Mouse (Mus musculus): ENCODE results near the gene Tor1b. TPM values are rescaled to one million over a fixed set of nuclear protein-coding genes. Genes with fewer than 3 reads are reported as not detected.

Tor1b gene
- 21.3 and 25.3 TPM in 2 replicates for polyA plus RNA-seq (2015; fragmentation: Nextera tagmentation; extraction: Ambion mirVana)

DNA sequence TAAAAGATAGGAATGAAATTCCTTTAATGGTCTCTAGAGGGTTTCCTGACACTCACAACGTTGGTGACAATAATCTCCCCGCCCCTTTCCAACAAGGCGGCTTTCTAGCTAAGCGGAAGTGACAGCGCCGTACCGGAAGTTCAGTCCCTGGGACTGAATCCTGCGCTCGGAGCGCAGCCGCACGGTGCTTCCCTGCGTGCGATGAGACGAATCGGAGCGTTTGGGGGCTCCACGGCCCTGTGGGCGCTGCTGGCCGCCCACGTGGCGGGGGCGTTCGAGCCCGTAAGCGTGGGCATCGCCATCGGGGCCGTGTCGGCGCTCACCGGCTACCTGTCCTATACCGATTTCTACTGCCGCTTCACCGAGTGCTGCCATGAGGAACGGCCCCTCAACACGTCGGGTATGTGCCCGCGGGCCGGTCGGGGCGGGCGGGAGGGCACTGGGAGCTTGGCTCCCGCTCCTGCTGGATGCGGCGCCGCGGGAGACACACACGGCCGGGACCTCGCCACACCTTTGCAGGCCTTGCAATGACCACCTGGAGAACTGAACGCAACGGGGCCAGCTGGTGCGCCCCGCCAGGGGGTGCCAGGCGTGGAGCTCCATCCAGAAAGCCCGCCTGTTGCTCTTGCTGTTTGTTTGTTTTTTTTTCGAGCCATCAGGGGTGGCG lies at the start of gene Tor1b:
Tor1b (plus strand) TSS at position 136 of the 667 bp plus-strand sequence.
- H3K9me3 ChIP-seq (ENCODE audit: control insufficient read depth, low read length), result no peaks in the 10 kb centered on the region
- H3K4me2 ChIP-seq (ENCODE audit: low read length), result peak within 1 kb of the TSS; percentile 93
- peak within 1 kb of the TSS; percentile 86 for H3K9ac ChIP-seq (replicated peaks; ENCODE audit: low read depth, low read length)
- peaks cover 20% of the 10 kb centered on the region for H3K4me1 ChIP-seq (replicated peaks; ENCODE audit: control insufficient read depth, insufficient read depth, low read length)
- no peaks in the 10 kb centered on the region for H3K27me3 ChIP-seq (replicated peaks; ENCODE audit: control insufficient read depth, insufficient read depth, low read length)
- peak within 1 kb of the TSS; percentile 86 for H3K4me3 ChIP-seq (replicated peaks; ENCODE audit: low read length)
- H3K36me3 ChIP-seq (ENCODE audit: control insufficient read depth, insufficient read depth), result peaks cover 10% of the 10 kb centered on the region
- under 1% methylated on average over 60 of the region's 60 CpGs for WGBS
- ATAC-seq, result peak; percentile 97
- peak within 1 kb of the TSS; percentile 84 for H3K27ac ChIP-seq (ENCODE audit: low read length)

DNA sequence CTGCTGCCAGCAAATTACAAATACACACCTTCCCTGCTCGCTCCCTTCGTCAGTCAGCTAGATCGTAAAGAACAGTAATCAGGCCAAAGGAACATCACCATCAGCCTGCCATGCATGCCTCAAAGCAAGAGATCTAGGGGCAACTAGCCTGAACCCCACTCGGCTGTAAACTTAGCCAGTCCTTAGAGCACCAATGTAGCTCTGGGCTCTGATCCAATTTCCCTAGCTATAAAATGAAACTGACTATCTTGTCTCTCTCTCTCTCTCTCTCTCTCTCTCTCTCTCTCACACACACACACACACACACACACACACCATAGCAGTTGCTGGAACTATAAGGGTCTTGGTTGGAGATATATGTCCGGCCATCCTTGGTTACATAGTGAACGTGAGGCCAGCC lies 48.5 kb upstream of the Tor1b start:
- Histone ChIP-seq H3K27me3 (replicated peaks; ENCODE audit: control insufficient read depth, insufficient read depth, low read length) (no peaks in the 10 kb centered on the region), H3K36me3 (ENCODE audit: control insufficient read depth, insufficient read depth) (no peaks in the 10 kb centered on the region), H3K27ac (ENCODE audit: low read length) (no peak overlapping the region), H3K4me2 (ENCODE audit: low read length) (no peak overlapping the region), H3K4me3 (replicated peaks; ENCODE audit: low read length) (no peak overlapping the region), H3K9me3 (ENCODE audit: control insufficient read depth, low read length) (no peaks in the 10 kb centered on the region), H3K9ac (replicated peaks; ENCODE audit: low read depth, low read length) (no peak overlapping the region), H3K4me1 (replicated peaks; ENCODE audit: control insufficient read depth, insufficient read depth, low read length) (peaks cover 7% of the 10 kb centered on the region)
- WGBS, result 78% methylated on average over 6 of the region's 6 CpGs
- ATAC-seq, result no peak

DNA sequence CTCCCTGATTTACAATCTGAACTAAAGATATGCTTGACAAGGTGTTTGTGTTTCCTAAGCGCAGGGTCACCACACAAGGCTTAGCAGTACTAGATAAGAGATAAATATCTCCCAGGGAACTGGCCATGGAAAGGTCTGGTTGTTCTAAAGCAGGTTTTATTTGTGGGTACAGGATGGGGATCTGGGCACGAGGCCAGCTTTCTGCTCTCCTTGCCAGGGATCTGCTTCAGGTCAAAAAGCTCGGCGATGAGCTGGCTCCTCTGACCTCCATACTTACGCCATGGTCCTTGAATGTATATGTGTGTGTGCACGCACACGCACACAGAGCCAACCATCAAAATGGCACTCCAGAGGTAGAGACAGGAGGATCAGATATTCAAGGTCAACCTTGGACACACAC lies 47.8 kb upstream of the Tor1b start:
- Histone ChIP-seq H3K9me3 (ENCODE audit: control insufficient read depth, low read length) (no peaks in the 10 kb centered on the region), H3K9ac (replicated peaks; ENCODE audit: low read depth, low read length) (no peak overlapping the region), H3K4me2 (ENCODE audit: low read length) (no peak overlapping the region), H3K4me3 (replicated peaks; ENCODE audit: low read length) (no peak overlapping the region), H3K27ac (ENCODE audit: low read length) (no peak overlapping the region), H3K4me1 (replicated peaks; ENCODE audit: control insufficient read depth, insufficient read depth, low read length) (peaks cover 7% of the 10 kb centered on the region), H3K27me3 (replicated peaks; ENCODE audit: control insufficient read depth, insufficient read depth, low read length) (no peaks in the 10 kb centered on the region), H3K36me3 (ENCODE audit: control insufficient read depth, insufficient read depth) (no peaks in the 10 kb centered on the region)
- ATAC-seq, result no peak
- WGBS, result 84% methylated on average over 7 of the region's 7 CpGs

DNA sequence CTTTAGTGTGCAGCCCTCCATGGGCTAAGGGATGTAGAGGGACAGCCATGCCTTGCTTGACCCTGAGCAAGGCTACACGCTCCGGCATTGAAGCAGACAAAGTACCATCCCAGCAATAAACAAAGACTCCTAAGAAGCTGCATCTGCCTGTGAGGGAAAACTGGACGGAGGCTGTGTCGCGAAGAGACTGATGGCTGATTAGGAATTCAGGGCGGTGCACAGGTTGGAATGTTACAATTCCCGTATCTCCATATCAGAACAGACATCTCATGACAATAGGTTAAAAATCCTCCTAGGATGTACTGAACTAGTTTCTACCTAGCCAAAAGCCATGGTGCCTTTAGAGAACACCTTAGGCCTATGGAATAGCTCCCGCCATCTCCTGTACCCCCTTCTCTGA lies 46.9 kb upstream of the Tor1b start:
- 85% methylated on average over 8 of the region's 8 CpGs for WGBS
- Histone ChIP-seq H3K4me2 (ENCODE audit: low read length) (no peak overlapping the region), H3K36me3 (ENCODE audit: control insufficient read depth, insufficient read depth) (no peaks in the 10 kb centered on the region), H3K4me3 (replicated peaks; ENCODE audit: low read length) (no peak overlapping the region), H3K9me3 (ENCODE audit: control insufficient read depth, low read length) (no peaks in the 10 kb centered on the region), H3K4me1 (replicated peaks; ENCODE audit: control insufficient read depth, insufficient read depth, low read length) (peaks cover 7% of the 10 kb centered on the region), H3K27ac (ENCODE audit: low read length) (no peak overlapping the region), H3K9ac (replicated peaks; ENCODE audit: low read depth, low read length) (no peak overlapping the region), H3K27me3 (replicated peaks; ENCODE audit: control insufficient read depth, insufficient read depth, low read length) (no peaks in the 10 kb centered on the region)
- no peak for ATAC-seq

DNA sequence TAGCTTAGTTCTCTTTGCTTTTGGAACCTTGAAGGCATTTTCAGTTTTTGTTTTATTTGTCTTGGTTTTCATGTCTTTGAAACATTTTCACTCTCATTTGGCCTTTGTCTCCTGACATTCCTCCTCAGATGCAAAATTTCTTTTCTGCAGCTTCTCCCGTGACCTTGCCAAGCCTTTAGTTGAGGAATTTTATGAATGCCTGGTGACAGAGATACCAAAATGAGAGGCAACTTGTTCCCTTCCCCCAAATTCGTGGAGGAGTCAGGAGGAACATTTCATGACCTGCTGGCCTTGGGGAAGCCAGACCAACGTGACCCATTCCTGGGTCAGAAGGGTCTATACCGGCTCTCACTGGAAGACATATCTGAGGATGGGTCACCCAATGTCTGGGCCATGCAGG lies 46.1 kb upstream of the Tor1b start:
- ATAC-seq, result no peak
- H3K27ac ChIP-seq (ENCODE audit: low read length), result no peak overlapping the region
- no peak overlapping the region for H3K4me3 ChIP-seq (replicated peaks; ENCODE audit: low read length)
- H3K4me1 ChIP-seq (replicated peaks; ENCODE audit: control insufficient read depth, insufficient read depth, low read length), result peaks cover 7% of the 10 kb centered on the region
- H3K9ac ChIP-seq (replicated peaks; ENCODE audit: low read depth, low read length), result no peak overlapping the region
- H3K9me3 ChIP-seq (ENCODE audit: control insufficient read depth, low read length), result no peaks in the 10 kb centered on the region
- no peak overlapping the region for H3K4me2 ChIP-seq (ENCODE audit: low read length)
- no peaks in the 10 kb centered on the region for H3K27me3 ChIP-seq (replicated peaks; ENCODE audit: control insufficient read depth, insufficient read depth, low read length)
- WGBS, result 76% methylated on average over 4 of the region's 4 CpGs
- no peaks in the 10 kb centered on the region for H3K36me3 ChIP-seq (ENCODE audit: control insufficient read depth, insufficient read depth)

DNA sequence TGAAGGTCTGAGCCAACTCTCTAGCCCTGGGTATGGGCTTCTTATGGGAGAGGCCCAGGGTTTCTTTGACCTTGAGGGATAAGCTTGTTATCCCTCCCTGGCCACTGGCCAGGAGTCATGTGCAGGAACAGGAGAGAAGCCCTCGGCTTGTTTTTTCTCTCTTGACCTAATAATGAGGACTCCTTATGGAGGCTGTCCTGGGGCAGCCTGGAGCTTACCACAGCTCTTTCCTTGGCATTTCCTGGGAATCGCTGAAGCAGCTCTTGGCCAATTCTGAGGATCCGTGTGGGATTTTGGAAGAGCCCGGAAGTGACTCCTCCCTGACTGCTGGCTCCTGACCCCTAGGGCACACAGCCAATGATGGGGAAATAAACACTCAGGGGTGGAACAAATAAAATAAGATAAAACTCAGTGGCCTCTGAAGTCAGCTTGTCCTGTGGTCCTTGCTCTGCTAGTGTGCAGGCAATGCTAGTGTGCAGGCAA lies 40.4 kb upstream of the Tor1b start:
- Histone ChIP-seq H3K27ac (ENCODE audit: low read length) (no peak overlapping the region), H3K36me3 (ENCODE audit: control insufficient read depth, insufficient read depth) (no peaks in the 10 kb centered on the region), H3K4me3 (replicated peaks; ENCODE audit: low read length) (no peak overlapping the region), H3K9ac (replicated peaks; ENCODE audit: low read depth, low read length) (no peak overlapping the region), H3K4me2 (ENCODE audit: low read length) (no peak overlapping the region), H3K4me1 (replicated peaks; ENCODE audit: control insufficient read depth, insufficient read depth, low read length) (peaks cover 4% of the 10 kb centered on the region; the same call in 1 of the 2 replicates), H3K9me3 (ENCODE audit: control insufficient read depth, low read length) (no peaks in the 10 kb centered on the region), H3K27me3 (replicated peaks; ENCODE audit: control insufficient read depth, insufficient read depth, low read length) (no peaks in the 10 kb centered on the region)
- WGBS, result 58% methylated on average over 4 of the region's 4 CpGs
- ATAC-seq, result no peak

DNA sequence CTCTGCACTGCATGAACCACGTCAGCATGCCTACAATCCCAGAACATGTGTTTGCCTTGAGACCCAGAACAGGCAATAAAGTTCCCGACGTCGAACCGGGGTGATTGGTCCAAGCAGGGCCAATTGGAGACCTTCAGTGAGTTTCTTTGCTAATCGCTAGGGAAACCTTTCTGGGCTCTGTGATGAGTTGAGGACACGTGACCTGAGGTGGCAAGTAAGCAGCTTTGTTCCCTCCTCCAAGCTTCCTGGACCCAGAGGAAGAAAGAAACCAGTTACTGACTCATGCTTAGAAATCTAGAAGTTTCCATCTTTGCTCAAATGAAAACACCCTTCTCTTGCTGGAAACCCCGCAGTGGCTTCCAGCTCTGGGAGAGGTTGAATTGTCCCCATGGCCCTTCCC lies 39.7 kb upstream of the Tor1b start:
- no peaks in the 10 kb centered on the region for H3K36me3 ChIP-seq (ENCODE audit: control insufficient read depth, insufficient read depth)
- H3K27me3 ChIP-seq (replicated peaks; ENCODE audit: control insufficient read depth, insufficient read depth, low read length), result no peaks in the 10 kb centered on the region
- H3K4me2 ChIP-seq (ENCODE audit: low read length), result no peak overlapping the region
- peaks cover 4% of the 10 kb centered on the region; the same call in 1 of the 2 replicates for H3K4me1 ChIP-seq (replicated peaks; ENCODE audit: control insufficient read depth, insufficient read depth, low read length)
- H3K27ac ChIP-seq (ENCODE audit: low read length), result no peak overlapping the region
- no peak for ATAC-seq
- H3K9ac ChIP-seq (replicated peaks; ENCODE audit: low read depth, low read length), result no peak overlapping the region
- 85% methylated on average over 8 of the region's 8 CpGs for WGBS
- no peak overlapping the region for H3K4me3 ChIP-seq (replicated peaks; ENCODE audit: low read length)
- H3K9me3 ChIP-seq (ENCODE audit: control insufficient read depth, low read length), result no peaks in the 10 kb centered on the region

DNA sequence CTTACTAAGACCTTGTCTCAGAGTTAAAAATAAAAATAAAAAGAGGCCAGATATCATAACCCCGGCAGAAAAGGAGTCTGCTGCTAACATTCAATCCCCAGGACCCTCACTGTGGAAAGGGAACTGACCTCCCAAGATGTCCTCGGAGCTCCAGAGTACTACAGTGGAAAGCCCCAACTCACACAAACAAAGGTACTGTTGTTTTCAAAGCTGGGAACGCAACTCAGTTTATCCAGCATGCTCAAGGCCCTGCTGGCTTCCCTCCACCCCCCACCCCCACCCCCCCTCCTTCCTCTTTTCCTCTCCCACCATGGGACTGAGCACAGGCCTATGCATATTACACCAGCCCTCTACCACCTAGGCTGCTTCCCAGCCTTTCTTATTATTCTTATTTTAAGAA lies 37.9 kb upstream of the Tor1b start:
- WGBS, result 15% methylated on average over 3 of the region's 3 CpGs
- Histone ChIP-seq H3K27me3 (replicated peaks; ENCODE audit: control insufficient read depth, insufficient read depth, low read length) (no peaks in the 10 kb centered on the region), H3K27ac (ENCODE audit: low read length) (no peak overlapping the region), H3K4me1 (replicated peaks; ENCODE audit: control insufficient read depth, insufficient read depth, low read length) (peaks cover 4% of the 10 kb centered on the region; the same call in 1 of the 2 replicates), H3K9me3 (ENCODE audit: control insufficient read depth, low read length) (no peaks in the 10 kb centered on the region), H3K4me2 (ENCODE audit: low read length) (no peak overlapping the region), H3K4me3 (replicated peaks; ENCODE audit: low read length) (no peak overlapping the region), H3K36me3 (ENCODE audit: control insufficient read depth, insufficient read depth) (no peaks in the 10 kb centered on the region), H3K9ac (replicated peaks; ENCODE audit: low read depth, low read length) (no peak overlapping the region)
- no peak for ATAC-seq

DNA sequence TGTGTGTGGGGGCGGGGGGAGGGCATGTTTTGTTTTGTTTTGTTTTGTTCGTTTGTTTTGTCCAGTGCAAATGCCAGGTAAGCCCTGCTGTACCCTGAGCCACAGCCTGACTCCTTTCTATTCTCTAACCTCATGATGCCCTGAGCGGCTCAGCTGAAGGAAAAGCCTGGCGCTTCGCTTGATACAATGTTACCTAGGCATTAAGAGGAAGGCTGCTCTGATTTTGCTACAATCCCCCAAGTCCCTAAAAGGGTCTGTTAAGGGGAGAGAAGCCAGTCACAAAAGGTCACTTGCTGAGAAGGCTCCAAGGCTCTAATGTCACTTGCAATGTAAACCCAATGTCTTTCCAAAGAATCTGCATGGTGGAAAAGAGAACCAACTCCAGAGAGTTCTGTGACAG lies 37.4 kb upstream of the Tor1b start:
- peaks cover 4% of the 10 kb centered on the region; the same call in 1 of the 2 replicates for H3K4me1 ChIP-seq (replicated peaks; ENCODE audit: control insufficient read depth, insufficient read depth, low read length)
- H3K36me3 ChIP-seq (ENCODE audit: control insufficient read depth, insufficient read depth), result no peaks in the 10 kb centered on the region
- H3K27ac ChIP-seq (ENCODE audit: low read length), result no peak overlapping the region
- H3K4me2 ChIP-seq (ENCODE audit: low read length), result no peak overlapping the region
- no peak for ATAC-seq
- no peak overlapping the region for H3K9ac ChIP-seq (replicated peaks; ENCODE audit: low read depth, low read length)
- WGBS, result 66% methylated on average over 5 of the region's 5 CpGs
- H3K27me3 ChIP-seq (replicated peaks; ENCODE audit: control insufficient read depth, insufficient read depth, low read length), result no peaks in the 10 kb centered on the region
- no peaks in the 10 kb centered on the region for H3K9me3 ChIP-seq (ENCODE audit: control insufficient read depth, low read length)
- no peak overlapping the region for H3K4me3 ChIP-seq (replicated peaks; ENCODE audit: low read length)

All from forebrain, embryonic 16.5 days (tissue).